Mouse (Mus musculus): ENCODE measurements around the gene Gm6482. TPM values are rescaled to one million over a fixed set of nuclear protein-coding genes. Genes with fewer than 3 reads are reported as not detected.
"Not testable (repeated sequence)": the region's sequence is repeated elsewhere in the genome, so short reads cannot be mapped to it uniquely, and the experiment has no call there.

The Gm6482 gene
- not detected in 2 replicates for polyA plus RNA-seq (2015; fragmentation: Nextera tagmentation; extraction: Ambion mirVana)

DNA sequence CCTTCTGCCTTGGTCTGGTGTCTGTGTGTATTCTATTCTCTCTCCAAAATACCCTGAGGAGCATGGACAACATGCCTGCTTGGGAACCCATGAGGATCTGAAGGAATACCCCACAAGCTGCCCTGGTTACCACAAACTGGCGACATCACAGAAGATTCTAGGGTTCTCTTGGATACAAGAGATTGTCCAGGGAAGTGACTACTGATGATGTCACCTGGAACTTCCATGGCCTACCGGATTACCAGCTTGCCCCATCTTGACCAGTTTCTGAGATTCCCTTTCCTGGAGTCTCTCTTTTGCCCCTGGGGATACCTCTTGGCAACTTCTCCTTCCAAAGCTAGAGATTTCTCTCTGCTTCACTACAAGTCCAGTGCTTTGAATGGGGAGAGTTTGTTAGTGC lies at the start of gene Gm6482:
Gene Gm6482, minus strand, starts transcription at position 101 of the 400 bp plus-strand sequence.
- H3K9me3 ChIP-seq; H3K27ac ChIP-seq; ATAC-seq (ENCODE audit: insufficient number of reproducible peaks, insufficient read depth, low FRiP score, low TSS enrichment, low read depth); H3K4me2 ChIP-seq; H3K9ac ChIP-seq; H3K4me3 ChIP-seq; H3K4me1 ChIP-seq; H3K27me3 ChIP-seq; H3K36me3 ChIP-seq: not testable (repeated sequence)
- 100% methylated on average over 1 of the region's 2 CpGs for WGBS

- H3K27me3 ChIP-seq; H3K4me2 ChIP-seq; ATAC-seq (ENCODE audit: insufficient number of reproducible peaks, insufficient read depth, low FRiP score, low TSS enrichment, low read depth); H3K36me3 ChIP-seq; H3K4me1 ChIP-seq; H3K4me3 ChIP-seq; H3K27ac ChIP-seq; H3K9me3 ChIP-seq; H3K9ac ChIP-seq: not testable (repeated sequence)
- 100% methylated on average over 1 of the region's 2 CpGs for WGBS
These were observed 45.3 kb upstream of the Gm6482 start, which contains the start of gene Gm7954 for GRCm38 (mm10) chr14:41453418-41453817. Gm7954 (minus strand) TSS chr14:41453518.

GRCm38 (mm10) chr14:41425393-41426075 lies 17.5 kb upstream of the Gm6482 start:
- H3K9ac ChIP-seq; H3K27ac ChIP-seq; H3K27me3 ChIP-seq; H3K4me1 ChIP-seq; H3K4me3 ChIP-seq; ATAC-seq (ENCODE audit: insufficient number of reproducible peaks, insufficient read depth, low FRiP score, low TSS enrichment, low read depth); H3K36me3 ChIP-seq; H3K9me3 ChIP-seq: not testable (repeated sequence)
- 21% methylated on average over 12 of the region's 16 CpGs for WGBS
- H3K4me2 ChIP-seq = peak overlapping the region; percentile 46

DNA sequence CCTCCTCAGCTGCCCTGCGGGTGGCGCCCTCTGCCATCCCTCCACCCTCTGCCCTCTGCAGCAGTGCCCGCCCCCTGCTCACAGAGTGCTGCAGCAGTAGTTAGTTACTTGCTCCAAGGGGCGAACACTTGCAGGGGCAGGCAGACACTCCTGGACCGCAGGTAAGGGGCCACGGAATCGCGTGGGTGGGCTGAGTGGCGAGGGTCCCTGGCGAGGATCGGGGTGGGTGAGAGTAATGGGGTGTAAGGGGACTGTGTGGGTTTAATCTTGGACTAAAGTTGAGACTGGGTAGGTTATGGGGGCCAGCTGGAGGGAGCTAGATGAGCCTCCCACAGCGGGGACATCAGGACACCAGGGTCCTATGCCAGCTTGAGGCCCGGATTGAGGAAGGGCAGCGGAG lies 16.6 kb upstream of the Gm6482 start:
- not testable (repeated sequence) for H3K27ac ChIP-seq; H3K9ac ChIP-seq; H3K4me3 ChIP-seq; H3K4me1 ChIP-seq; H3K9me3 ChIP-seq; H3K36me3 ChIP-seq; H3K27me3 ChIP-seq; ATAC-seq (ENCODE audit: insufficient number of reproducible peaks, insufficient read depth, low FRiP score, low TSS enrichment, low read depth)
- 9% methylated on average over 11 of the region's 14 CpGs for WGBS
- H3K4me2 ChIP-seq = peak overlapping the region; percentile 46

- no CpG with 5 or more reads among the region's 3 CpGs for WGBS
- not testable (repeated sequence) for H3K27me3 ChIP-seq; H3K36me3 ChIP-seq; H3K4me3 ChIP-seq; H3K4me1 ChIP-seq; H3K9me3 ChIP-seq; H3K27ac ChIP-seq; H3K4me2 ChIP-seq; ATAC-seq (ENCODE audit: insufficient number of reproducible peaks, insufficient read depth, low FRiP score, low TSS enrichment, low read depth); H3K9ac ChIP-seq
These were observed 21.8 kb downstream of the Gm6482 start, which contains the start of gene Gm7945 for GRCm38 (mm10) chr14:41386279-41386678. Gm7945 (minus strand) TSS chr14:41386379.

Other genes with a start within 250 kb of the Gm6482 start
- gene Sftpd, start 223.1 kb downstream of the Gm6482 start, polyA plus RNA-seq (2015; fragmentation: Nextera tagmentation; extraction: Ambion mirVana) = not detected in 2 replicates
- gene Gm2832, start 129.5 kb downstream of the Gm6482 start, polyA plus RNA-seq (2015; fragmentation: Nextera tagmentation; extraction: Ambion mirVana) = 0.30 and 0.58 TPM in 2 replicates
- not detected in 2 replicates for gene Gm5798, start 59.7 kb downstream of the Gm6482 start, polyA plus RNA-seq (2015; fragmentation: Nextera tagmentation; extraction: Ambion mirVana)
- gene Gm7945, start 21.9 kb downstream of the Gm6482 start, polyA plus RNA-seq (2015; fragmentation: Nextera tagmentation; extraction: Ambion mirVana) = not detected in 2 replicates
- not detected in 2 replicates for gene Gm7954, start 45.2 kb upstream of the Gm6482 start, polyA plus RNA-seq (2015; fragmentation: Nextera tagmentation; extraction: Ambion mirVana)
- gene Gm3486, start 81.2 kb upstream of the Gm6482 start, polyA plus RNA-seq (2015; fragmentation: Nextera tagmentation; extraction: Ambion mirVana) = not detected in 2 replicates
- not detected in 2 replicates for gene Gm7970, start 147.3 kb upstream of the Gm6482 start, polyA plus RNA-seq (2015; fragmentation: Nextera tagmentation; extraction: Ambion mirVana)
- gene 1700049E17Rik2, start 164.9 kb upstream of the Gm6482 start, polyA plus RNA-seq (2015; fragmentation: Nextera tagmentation; extraction: Ambion mirVana) = not detected in 2 replicates
- not detected in 2 replicates for gene Gm3072, start 216.3 kb upstream of the Gm6482 start, polyA plus RNA-seq (2015; fragmentation: Nextera tagmentation; extraction: Ambion mirVana)
- gene Gm3676, start 238.2 kb upstream of the Gm6482 start, polyA plus RNA-seq (2015; fragmentation: Nextera tagmentation; extraction: Ambion mirVana) = not detected in 2 replicates